Mouse (Mus musculus) heart, postnatal 14 days (tissue): ENCODE measurements around the gene Tango2. TPM values are rescaled to one million over a fixed set of nuclear protein-coding genes. Genes with fewer than 3 reads are reported as not detected.
"Not testable (repeated sequence)": the region's sequence is repeated elsewhere in the genome, so short reads cannot be mapped to it uniquely, and the experiment has no call there.

Experiments
- DNase-seq, 2 experiments: peaks; one replicate each; pipeline ENCODE4 v3.0.0; 2021 to 2022
- intact Hi-C: fragments of 180-260 bp; cut with DNase I; formaldehyde crosslinking; loops from one replicate; pipeline ENCODE4 v1.15.1; 2025
- total RNA-seq, 2 experiments: library from RNA; stranded (reverse); gene quantifications; 2 replicates each; pipeline ENCODE4 v1.2.3; 2021

Gene Tango2
- total RNA-seq, 2 experiments from 2014 or later = 91.6 to 98.4 TPM

- intact Hi-C loops = no loop called here
- DNase-seq = peak; percentile 27 to 50
These were observed 785 bp upstream of the Tango2 start for GRCm38 (mm10) chr16:18348601-18349175.

GRCm38 (mm10) chr16:18345243-18345642 lies 2.7 kb downstream of the Tango2 start:
- intact Hi-C loops = loop anchor here (2.0 kb wide), 1 partner anchor 274 kb away; no protein-coding TSS in a partner anchor
- peak; percentile 82 to 88 for DNase-seq

GRCm38 (mm10) chr16:18343778-18344177 lies 4.1 kb downstream of the Tango2 start:
- peak; percentile 97 for DNase-seq
- intact Hi-C loops = loop anchor here (2.0 kb wide), 1 partner anchor 275 kb away; no protein-coding TSS in a partner anchor

GRCm38 (mm10) chr16:18342650-18343570 lies 5.0 kb downstream of the Tango2 start:
- DNase-seq = peak in 1 of 2 experiments; percentile 33
- intact Hi-C loops = no loop called here

- DNase-seq = no peak
- intact Hi-C loops = no loop called here
These were observed 5.8 kb downstream of the Tango2 start for GRCm38 (mm10) chr16:18342076-18342475.

- intact Hi-C loops = no loop called here
- no peak for DNase-seq
These were observed 6.3 kb downstream of the Tango2 start for GRCm38 (mm10) chr16:18341605-18342004.

GRCm38 (mm10) chr16:18339866-18340265 lies 8.0 kb downstream of the Tango2 start:
- peak; percentile 41 to 46 for DNase-seq
- intact Hi-C loops = no loop called here

- DNase-seq = no peak
- intact Hi-C loops = no loop called here
These were observed 10.6 kb downstream of the Tango2 start for GRCm38 (mm10) chr16:18337261-18337660.

- no peak for DNase-seq
These were observed 11.9 kb downstream of the Tango2 start for GRCm38 (mm10) chr16:18335981-18336380.

GRCm38 (mm10) chr16:18333976-18334375 lies 13.9 kb downstream of the Tango2 start:
- peak; percentile 38 to 66 for DNase-seq
- intact Hi-C loops = no loop called here

More at GRCm38 (mm10) chr16:18335981-18336380, 11.9 kb downstream of the Tango2 start:
- intact Hi-C loops = no loop called here

- DNase-seq = no peak
- intact Hi-C loops = no loop called here
These were observed 19.4 kb downstream of the Tango2 start for GRCm38 (mm10) chr16:18328524-18328923.

- no peak for DNase-seq
- intact Hi-C loops = no loop called here
These were observed 20.0 kb downstream of the Tango2 start for GRCm38 (mm10) chr16:18327936-18328335.

- intact Hi-C loops = no loop called here
- DNase-seq = no peak
These were observed 22.2 kb downstream of the Tango2 start for GRCm38 (mm10) chr16:18325741-18326140.

- intact Hi-C loops = no loop called here
- DNase-seq = no peak
These were observed 23.9 kb downstream of the Tango2 start for GRCm38 (mm10) chr16:18324031-18324430.

GRCm38 (mm10) chr16:18323460-18323859 lies 24.4 kb downstream of the Tango2 start:
- intact Hi-C loops = no loop called here
- no peak for DNase-seq

- intact Hi-C loops = no loop called here
- DNase-seq = no peak
These were observed 26.5 kb downstream of the Tango2 start for GRCm38 (mm10) chr16:18321443-18321842.

- intact Hi-C loops = no loop called here
These were observed 28.9 kb downstream of the Tango2 start for GRCm38 (mm10) chr16:18318992-18319391.

GRCm38 (mm10) chr16:18308159-18308558 lies 39.7 kb downstream of the Tango2 start:
- intact Hi-C loops = no loop called here
- DNase-seq = no peak

More at GRCm38 (mm10) chr16:18318992-18319391, 28.9 kb downstream of the Tango2 start:
- DNase-seq = no peak

- DNase-seq, intact Hi-C loops: not testable (repeated sequence)
These were observed 58.3 kb downstream of the Tango2 start for GRCm38 (mm10) chr16:18289614-18290013.

- DNase-seq = peak; percentile 99
- intact Hi-C loops = no loop called here
These were observed 58.8 kb downstream of the Tango2 start, which contains the start of gene Dgcr8 for GRCm38 (mm10) chr16:18289067-18289588. Gene Dgcr8 (minus strand): TSS chr16:18289246.

- intact Hi-C loops = no loop called here
- peak in 1 of 2 experiments; percentile 88 for DNase-seq
These were observed 59.3 kb downstream of the Tango2 start for GRCm38 (mm10) chr16:18288581-18289061.
